Mouse (Mus musculus) cerebellum, adult 11 months (tissue): Measurements from ENCODE around the gene Itgb3.

Experiments used
- DNase-seq: peaks from one replicate; pipeline ENCODE4 v3.0.0; 2022

Gene Itgb3

GRCm38 (mm10) chr11:104661531-104662205 is 53.9 kb downstream of the Itgb3 start:
- no peak for DNase-seq

GRCm38 (mm10) chr11:104662573-104662972 is 54.8 kb downstream of the Itgb3 start:
- DNase-seq: no peak

GRCm38 (mm10) chr11:104663241-104663877 is 55.6 kb downstream of the Itgb3 start:
- no peak for DNase-seq

GRCm38 (mm10) chr11:104663878-104664261 is 56.1 kb downstream of the Itgb3 start:
- DNase-seq: no peak

GRCm38 (mm10) chr11:104664441-104664840 is 56.6 kb downstream of the Itgb3 start:
- no peak for DNase-seq

GRCm38 (mm10) chr11:104667399-104667798 is 59.6 kb downstream of the Itgb3 start:
- no peak for DNase-seq

GRCm38 (mm10) chr11:104673412-104673811 is 65.6 kb downstream of the Itgb3 start:
- no peak for DNase-seq

GRCm38 (mm10) chr11:104674768-104675167 is 67.0 kb downstream of the Itgb3 start:
- DNase-seq: no peak

- DNase-seq: no peak
Measured at GRCm38 (mm10) chr11:104685548-104685947, 77.7 kb downstream of the Itgb3 start, which contains the start of gene Gm11639. Gm11639 (plus strand) TSS chr11:104685707.

- no peak for DNase-seq
Measured at GRCm38 (mm10) chr11:104693235-104693634, 85.4 kb downstream of the Itgb3 start.

- no peak for DNase-seq
Measured at GRCm38 (mm10) chr11:104704097-104704496, 96.3 kb downstream of the Itgb3 start.

- DNase-seq: no peak
Measured at GRCm38 (mm10) chr11:104707084-104707483, 99.3 kb downstream of the Itgb3 start.
